18 mouse cellular contexts compared by ENCODE assay signal in genomic region chr11:114655350-114656008, GRCm38 (mm10). TPM values are rescaled to one million over a fixed set of nuclear protein-coding genes. Genes with fewer than 3 reads are reported as not detected.
DNase-seq lines count a peak whose midpoint lies in the region; ATAC-seq and TF ChIP-seq lines count a peak whose summit lies in the region.
"Had no signal": no experiment of that assay in that cellular context is flagged by ENCODE, and none has a peak within 500 bp of the region (broad histone marks: within the 10 kb centered on the region; RNA-seq: fewer than 3 reads in every experiment).

No protein-coding gene starts in this region.

- no peak for TF ChIP-seq POLR2A in bone marrow macrophage, adult 2 months (IDR thresholded peaks at IDR 0.05; ENCODE audit: borderline replicate concordance, low read depth, low read length)

- no peaks in the 10 kb centered on the region for H3K36me3 ChIP-seq in intestine, postnatal 0 days (ENCODE audit: control insufficient read depth, insufficient read depth)
- H3K36me3 ChIP-seq in forebrain, embryonic 15.5 days, result no peaks in the 10 kb centered on the region
- H3K36me3 ChIP-seq: embryonic facial prominence, embryonic 13.5 days; heart, embryonic 12.5 days had no signal

- WGBS in intestine, postnatal 0 days, result 82% methylated on average over 7 of the region's 7 CpGs
- 90% methylated on average over 7 of the region's 7 CpGs for WGBS in forebrain, embryonic 15.5 days

- H3K4me2 ChIP-seq in intestine, postnatal 0 days (replicated peaks; ENCODE audit: low read depth), result no peak overlapping the region
- no peak overlapping the region for H3K4me2 ChIP-seq in forebrain, embryonic 15.5 days (replicated peaks)
- H3K4me2 ChIP-seq: embryonic facial prominence, embryonic 13.5 days; forebrain, embryonic 13.5 days; heart, embryonic 12.5 days had no signal

- peaks cover 18% of the 10 kb centered on the region; the same call in 1 of the 2 replicates for H3K27me3 ChIP-seq in intestine, postnatal 0 days (replicated peaks; ENCODE audit: control insufficient read depth, insufficient read depth, low read length)
- H3K27me3 ChIP-seq in forebrain, embryonic 15.5 days, result 0 out of 2 replicates have a peak, but pooled peaks cover 4% of the 10 kb centered on the region

- no peak overlapping the region for H3K9ac ChIP-seq in intestine, postnatal 0 days (ENCODE audit: low read depth, low read length)
- no peak overlapping the region for H3K9ac ChIP-seq in forebrain, embryonic 15.5 days (replicated peaks)
- H3K9ac ChIP-seq: embryonic facial prominence, embryonic 13.5 days; forebrain, embryonic 13.5 days; heart, embryonic 12.5 days had no signal

- no peak overlapping the region for H3K4me3 ChIP-seq in bone marrow macrophage, adult 2 months (ENCODE audit: insufficient read depth, low read length)
- no peak overlapping the region for H3K4me3 ChIP-seq in intestine, postnatal 0 days (ENCODE audit: low read depth, low read length)
- no peak overlapping the region for H3K4me3 ChIP-seq in forebrain, embryonic 15.5 days
- H3K4me3 ChIP-seq: embryonic facial prominence, embryonic 13.5 days; forebrain, embryonic 13.5 days; heart, embryonic 12.5 days had no signal

- H3K9me3 ChIP-seq in intestine, postnatal 0 days (ENCODE audit: control insufficient read depth), result no peaks in the 10 kb centered on the region
- H3K9me3 ChIP-seq in forebrain, embryonic 15.5 days, result no peaks in the 10 kb centered on the region
- H3K9me3 ChIP-seq: embryonic facial prominence, embryonic 13.5 days; forebrain, embryonic 13.5 days; heart, embryonic 12.5 days had no signal

- TF ChIP-seq CTCF in bone marrow macrophage, adult 2 months (IDR thresholded peaks at IDR 0.05; ENCODE audit: low read depth, low read length), result no peak
- no peak for TF ChIP-seq CTCF in intestine, postnatal 0 days (IDR thresholded peaks at IDR 0.05; ENCODE audit: low read depth)

- peaks cover 35% of the 10 kb centered on the region for H3K4me1 ChIP-seq in bone marrow macrophage, adult 2 months (ENCODE audit: control insufficient read depth, insufficient read depth, low read length)
- H3K4me1 ChIP-seq in intestine, postnatal 0 days (replicated peaks; ENCODE audit: control insufficient read depth, insufficient read depth, low read length), result no peaks in the 10 kb centered on the region
- H3K4me1 ChIP-seq in forebrain, embryonic 15.5 days, result peaks cover 6% of the 10 kb centered on the region
- H3K4me1 ChIP-seq: embryonic facial prominence, embryonic 13.5 days; heart, embryonic 12.5 days had no signal

- peak; percentile 59 for ATAC-seq in granulocyte monocyte progenitor cell, adult 5-6 weeks (replicated peaks; ENCODE audit: poor library complexity, severe bottlenecking)
- peak; percentile 49 for ATAC-seq in megakaryocyte progenitor cell, adult 5-6 weeks (replicated peaks; ENCODE audit: poor library complexity)
- ATAC-seq in intestine, postnatal 0 days, result no peak
- ATAC-seq in forebrain, embryonic 15.5 days (replicated peaks), result no peak
- ATAC-seq: forebrain, embryonic 13.5 days; hindbrain, postnatal 0 days had no signal

- H3K27ac ChIP-seq in bone marrow macrophage, adult 2 months (ENCODE audit: insufficient read depth, low read depth, low read length), result 0 out of 2 replicates have a peak overlapping the region, but pooled peaks have one; percentile 16
- H3K27ac ChIP-seq in intestine, postnatal 0 days (ENCODE audit: low read depth, low read length), result no peak overlapping the region
- H3K27ac ChIP-seq in forebrain, embryonic 15.5 days (replicated peaks), result no peak overlapping the region
- H3K27ac ChIP-seq: embryonic facial prominence, embryonic 13.5 days; forebrain, embryonic 13.5 days; hindbrain, postnatal 0 days had no signal

- peak; percentile 69 for DNase-seq in gastrocnemius, adult 18-20 months (ENCODE audit: low spot score)
- no peak for DNase-seq in gastrocnemius, postnatal 10 days
- no peak for DNase-seq in embryo, embryonic 11 days
- DNase-seq: adrenal gland, adult 2 months; adrenal gland, postnatal 36 days; cerebellum, adult 11 months; cerebellum, adult 8-10 months; cerebellum, postnatal 14 days; kidney, adult 2 months had no signal

RNA-seq across cellular contexts. Expression of gene Rpl38, which starts 12.8 kb away (rescaled TPM):
- 100 to 1,000 TPM; 619 to 713 TPM for total RNA-seq in gastrocnemius, adult 18-20 months (2021)
- 1,000 to 10,000 TPM in 1 of 2 experiments, 100 to 1,000 TPM in 1; 978 to 1,057 TPM for total RNA-seq in gastrocnemius, postnatal 10 days (2021)
- 1,601 and 1,765 TPM in 2 replicates for polyA plus RNA-seq in bone marrow macrophage, adult 2 months (2012; ENCODE audit: insufficient read depth, insufficient read length, missing spikeins)
- total RNA-seq in granulocyte monocyte progenitor cell, adult 5-6 weeks (2014; fragmentation: Nextera tagmentation), result 2,916 and 3,176 TPM in 2 replicates
- 2,043 and 3,376 TPM in 2 replicates for total RNA-seq in granulocyte monocyte progenitor cell, adult 5-6 weeks (2017)
- 1,088 and 1,176 TPM in 2 replicates for total RNA-seq in megakaryocyte progenitor cell, adult 5-6 weeks (2015)
- 3,319 and 5,175 TPM in 2 replicates for total RNA-seq in megakaryocyte progenitor cell, adult 5-6 weeks (2017)
- polyA plus RNA-seq in intestine, postnatal 0 days (2015; fragmentation: Nextera tagmentation; extraction: Ambion mirVana), result 922 and 935 TPM in 2 replicates
- 787 and 864 TPM in 2 replicates for polyA plus RNA-seq in forebrain, embryonic 15.5 days (2015; fragmentation: Nextera tagmentation; extraction: Ambion mirVana)

RNA-seq across cellular contexts. Expression of gene Ttyh2, which starts 19.8 kb away (rescaled TPM):
- 10 to 100 TPM; 15.6 to 16.7 TPM for total RNA-seq in gastrocnemius, adult 18-20 months (2021)
- 10 to 100 TPM; 74.5 to 75.9 TPM for total RNA-seq in gastrocnemius, postnatal 10 days (2021)
- polyA plus RNA-seq in bone marrow macrophage, adult 2 months (2012; ENCODE audit: insufficient read depth, insufficient read length, missing spikeins), result 29.6 and 37.5 TPM in 2 replicates
- total RNA-seq in granulocyte monocyte progenitor cell, adult 5-6 weeks (2014; fragmentation: Nextera tagmentation), result 6.5 and 8.7 TPM in 2 replicates
- total RNA-seq in granulocyte monocyte progenitor cell, adult 5-6 weeks (2017), result 4.0 and 4.9 TPM in 2 replicates
- 3.1 and 4.0 TPM in 2 replicates for total RNA-seq in megakaryocyte progenitor cell, adult 5-6 weeks (2015)
- total RNA-seq in megakaryocyte progenitor cell, adult 5-6 weeks (2017), result 4.4 and 5.9 TPM in 2 replicates
- 73.4 and 80.0 TPM in 2 replicates for polyA plus RNA-seq in intestine, postnatal 0 days (2015; fragmentation: Nextera tagmentation; extraction: Ambion mirVana)
- 23.1 and 24.1 TPM in 2 replicates for polyA plus RNA-seq in forebrain, embryonic 15.5 days (2015; fragmentation: Nextera tagmentation; extraction: Ambion mirVana)

Comparison
In these comparisons a context has a peak if more than half of its experiments do, and no peak if none do; other contexts are left out.
1. RNA of gene Ttyh2, which starts 19.8 kb away (total RNA-seq): 74.5 to 75.9 TPM in gastrocnemius, postnatal 10 days; 15.6 to 16.7 TPM in gastrocnemius, adult 18-20 months, 4.0 to 8.7 TPM in granulocyte monocyte progenitor cell, adult 5-6 weeks and 3.1 to 5.9 TPM in megakaryocyte progenitor cell, adult 5-6 weeks; every median in the first group is over 4 times any median in the second.
2. ATAC-seq: peak in granulocyte monocyte progenitor cell, adult 5-6 weeks (single experiment) and megakaryocyte progenitor cell, adult 5-6 weeks (single experiment); none in intestine, postnatal 0 days (single experiment) and forebrain, embryonic 15.5 days (single experiment).